Mouse (Mus musculus) heart, postnatal 4 days (tissue): ENCODE measurements around the gene Sept5. TPM values are rescaled to one million over a fixed set of nuclear protein-coding genes. Genes with fewer than 3 reads are reported as not detected.

ENCODE experiments used
- DNase-seq: peaks from one replicate; pipeline ENCODE4 v3.0.0; 2021
- total RNA-seq, 2 experiments: library from RNA; stranded (reverse); gene quantifications; 2 replicates each; pipeline ENCODE4 v1.2.3; 2021

Gene Sept5
- total RNA-seq, 2 experiments from 2014 or later, result 10.4 to 15.2 TPM

- DNase-seq, result no peak
Observed at GRCm38 (mm10) chr16:18611752-18612151, 18.0 kb downstream of the Sept5 start.

GRCm38 (mm10) chr16:18609099-18609498 is 20.7 kb downstream of the Sept5 start:
- DNase-seq, result no peak

GRCm38 (mm10) chr16:18608226-18608625 is 21.5 kb downstream of the Sept5 start:
- no peak for DNase-seq

GRCm38 (mm10) chr16:18605705-18606104 is 24.0 kb downstream of the Sept5 start:
- no peak for DNase-seq

GRCm38 (mm10) chr16:18604267-18604701 is 25.5 kb downstream of the Sept5 start:
- DNase-seq, result peak; percentile 78

- DNase-seq, result no peak
Observed at GRCm38 (mm10) chr16:18601447-18601846, 28.3 kb downstream of the Sept5 start.

GRCm38 (mm10) chr16:18598006-18598405 is 31.7 kb downstream of the Sept5 start:
- no peak for DNase-seq

GRCm38 (mm10) chr16:18596255-18596654 is 33.5 kb downstream of the Sept5 start:
- no peak for DNase-seq

- DNase-seq, result no peak
Observed at GRCm38 (mm10) chr16:18593930-18594329, 35.8 kb downstream of the Sept5 start.

- DNase-seq, result peak; percentile 52
Observed at GRCm38 (mm10) chr16:18591047-18592018, 38.4 kb downstream of the Sept5 start.

GRCm38 (mm10) chr16:18589804-18590790 is 39.7 kb downstream of the Sept5 start, which contains the start of gene Tbx1:
Gene Tbx1 (minus strand): TSS chr16:18590671.
- DNase-seq, result no peak

- no peak for DNase-seq
Observed at GRCm38 (mm10) chr16:18589080-18589621, 40.6 kb downstream of the Sept5 start.

- no peak for DNase-seq
Observed at GRCm38 (mm10) chr16:18588738-18589055, 41.1 kb downstream of the Sept5 start.

GRCm38 (mm10) chr16:18587847-18588737 is 41.7 kb downstream of the Sept5 start:
- no peak for DNase-seq

- DNase-seq, result no peak
Observed at GRCm38 (mm10) chr16:18586906-18587546, 42.7 kb downstream of the Sept5 start.

GRCm38 (mm10) chr16:18586076-18586905 is 43.5 kb downstream of the Sept5 start:
- no peak for DNase-seq

- no peak for DNase-seq
Observed at GRCm38 (mm10) chr16:18585676-18586075, 44.1 kb downstream of the Sept5 start.

- DNase-seq, result no peak
Observed at GRCm38 (mm10) chr16:18584901-18585510, 44.7 kb downstream of the Sept5 start.

GRCm38 (mm10) chr16:18583673-18584357 is 45.9 kb downstream of the Sept5 start:
- no peak for DNase-seq
